In the genomic region with DNA sequence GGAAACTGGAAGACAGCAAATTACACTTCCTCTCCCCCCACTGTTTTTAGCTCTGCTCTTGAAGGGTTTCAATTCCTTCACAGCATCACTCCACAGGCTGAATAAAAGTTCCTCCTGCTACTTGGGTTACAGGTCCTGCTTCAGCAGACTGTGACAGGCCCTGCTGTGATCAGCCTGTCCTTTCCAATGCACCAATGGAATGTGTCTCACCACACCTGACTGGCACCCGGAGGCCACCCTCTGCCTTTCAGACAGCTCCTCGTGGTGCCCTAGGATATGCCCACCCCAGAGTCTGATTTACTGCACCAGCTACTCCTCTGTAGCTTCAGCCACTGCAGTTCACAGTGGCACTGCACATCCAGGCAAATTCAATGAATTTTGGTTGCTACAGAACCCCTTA, we compare ENCODE assay signal across 9 mouse cellular contexts.
A peak's percentile ranks its signal among the peaks of the same experiment; 100 is the strongest.
DNase-seq lines count a peak whose midpoint lies in the region; ATAC-seq and TF ChIP-seq lines count a peak whose summit lies in the region.
"Had no signal": no experiment of that assay in that cellular context is flagged by ENCODE, and none has a peak within 500 bp of the region (broad histone marks: within the 10 kb centered on the region; RNA-seq: fewer than 3 reads in every experiment).

No protein-coding gene starts in this region.

- no peaks in the 10 kb centered on the region for H3K9me3 ChIP-seq in forebrain, embryonic 10.5 days
- no peaks in the 10 kb centered on the region for H3K9me3 ChIP-seq in forebrain, embryonic 14.5 days (replicated peaks; ENCODE audit: control insufficient read depth, low read length)
- no peaks in the 10 kb centered on the region for H3K9me3 ChIP-seq in forebrain, embryonic 16.5 days (ENCODE audit: control insufficient read depth, low read length)
- H3K9me3 ChIP-seq in kidney, postnatal 0 days (replicated peaks; ENCODE audit: low read length): no peaks in the 10 kb centered on the region
- no peaks in the 10 kb centered on the region for H3K9me3 ChIP-seq in midbrain, embryonic 14.5 days (ENCODE audit: control insufficient read depth, low read length)

- DNase-seq in forebrain, embryonic 10.5 days (ENCODE audit: extremely low spot score, low spot score): no peak
- DNase-seq in forebrain, embryonic 14.5 days (ENCODE audit: low spot score): no peak
- peak; percentile 82 for DNase-seq in kidney, postnatal 0 days (ENCODE audit: low spot score)
- DNase-seq in midbrain, embryonic 14.5 days: peak; percentile 11
- no peak for DNase-seq in liver
- no peak for DNase-seq in heart, postnatal 4 days
- no peak for DNase-seq in cerebellum, adult 18-20 months
- DNase-seq: heart, postnatal 14 days had no signal

- ATAC-seq in forebrain, embryonic 14.5 days: no peak; the same call in 1 of the 2 replicates
- ATAC-seq in forebrain, embryonic 16.5 days: 0 out of 2 replicates have a peak, but pooled peaks have one; percentile 16
- peak; percentile 92 for ATAC-seq in kidney, postnatal 0 days (replicated peaks; ENCODE audit: low FRiP score, low read depth)
- no peak for ATAC-seq in midbrain, embryonic 14.5 days (ENCODE audit: low FRiP score, low TSS enrichment)

- TF ChIP-seq CTCF in kidney, postnatal 0 days (IDR thresholded peaks at IDR 0.05; ENCODE audit: low read depth): no peak

- no peaks in the 10 kb centered on the region for H3K27me3 ChIP-seq in forebrain, embryonic 10.5 days (ENCODE audit: poor library complexity, severe bottlenecking)
- no peaks in the 10 kb centered on the region for H3K27me3 ChIP-seq in forebrain, embryonic 14.5 days (replicated peaks; ENCODE audit: control insufficient read depth, insufficient read depth, low read length)
- H3K27me3 ChIP-seq in forebrain, embryonic 16.5 days (replicated peaks; ENCODE audit: control insufficient read depth, insufficient read depth, low read length): no peaks in the 10 kb centered on the region
- H3K27me3 ChIP-seq in kidney, postnatal 0 days (ENCODE audit: insufficient read depth, low read length): no peaks in the 10 kb centered on the region
- no peaks in the 10 kb centered on the region for H3K27me3 ChIP-seq in midbrain, embryonic 14.5 days (ENCODE audit: control insufficient read depth, insufficient read depth, low read length)

- WGBS in forebrain, embryonic 10.5 days: 60% methylated on average over 2 of the region's 2 CpGs
- WGBS in forebrain, embryonic 14.5 days: 27% methylated on average over 2 of the region's 2 CpGs
- WGBS in forebrain, embryonic 16.5 days: 45% methylated on average over 2 of the region's 2 CpGs
- 26% methylated on average over 2 of the region's 2 CpGs for WGBS in kidney, postnatal 0 days
- WGBS in midbrain, embryonic 14.5 days: 23% methylated on average over 2 of the region's 2 CpGs

- H3K4me2 ChIP-seq in forebrain, embryonic 14.5 days (ENCODE audit: low read length): no peak overlapping the region
- no peak overlapping the region for H3K4me2 ChIP-seq in forebrain, embryonic 16.5 days (ENCODE audit: low read length)
- no peak overlapping the region for H3K4me2 ChIP-seq in kidney, postnatal 0 days (ENCODE audit: low read length)
- no peak overlapping the region for H3K4me2 ChIP-seq in midbrain, embryonic 14.5 days (ENCODE audit: low read length)

- H3K4me3 ChIP-seq in forebrain, embryonic 10.5 days: no peak overlapping the region
- no peak overlapping the region for H3K4me3 ChIP-seq in forebrain, embryonic 14.5 days (ENCODE audit: low read depth, low read length)
- H3K4me3 ChIP-seq in forebrain, embryonic 16.5 days (replicated peaks; ENCODE audit: low read length): no peak overlapping the region
- no peak overlapping the region for H3K4me3 ChIP-seq in kidney, postnatal 0 days (replicated peaks; ENCODE audit: low read depth, low read length)
- no peak overlapping the region for H3K4me3 ChIP-seq in midbrain, embryonic 14.5 days (replicated peaks; ENCODE audit: low read depth, low read length)

- no peak overlapping the region for H3K9ac ChIP-seq in forebrain, embryonic 14.5 days (ENCODE audit: low read length)
- H3K9ac ChIP-seq in forebrain, embryonic 16.5 days (replicated peaks; ENCODE audit: low read depth, low read length): no peak overlapping the region
- H3K9ac ChIP-seq in kidney, postnatal 0 days (ENCODE audit: low read depth, low read length): no peak overlapping the region
- no peak overlapping the region for H3K9ac ChIP-seq in midbrain, embryonic 14.5 days (replicated peaks; ENCODE audit: low read length)

- peaks cover 12% of the 10 kb centered on the region; the same call in 1 of the 2 replicates for H3K36me3 ChIP-seq in forebrain, embryonic 10.5 days (replicated peaks)
- H3K36me3 ChIP-seq in forebrain, embryonic 14.5 days (ENCODE audit: control insufficient read depth, insufficient read depth, low read length): no peaks in the 10 kb centered on the region; the same call in 1 of the 2 replicates
- no peaks in the 10 kb centered on the region for H3K36me3 ChIP-seq in forebrain, embryonic 16.5 days (ENCODE audit: control insufficient read depth, insufficient read depth)
- no peaks in the 10 kb centered on the region for H3K36me3 ChIP-seq in kidney, postnatal 0 days (ENCODE audit: insufficient read depth, low read length)
- no peaks in the 10 kb centered on the region for H3K36me3 ChIP-seq in midbrain, embryonic 14.5 days (ENCODE audit: control insufficient read depth, insufficient read depth, low read length)

- peak overlapping the region; percentile 85 for H3K27ac ChIP-seq in forebrain, embryonic 10.5 days
- no peak overlapping the region for H3K27ac ChIP-seq in forebrain, embryonic 14.5 days (ENCODE audit: low read depth, low read length)
- no peak overlapping the region for H3K27ac ChIP-seq in forebrain, embryonic 16.5 days (ENCODE audit: low read length)
- H3K27ac ChIP-seq in kidney, postnatal 0 days: peak overlapping the region; percentile 78
- H3K27ac ChIP-seq in midbrain, embryonic 14.5 days (replicated peaks; ENCODE audit: low read depth, low read length): peak overlapping the region; percentile 37; the same call in 1 of the 2 replicates

- H3K4me1 ChIP-seq in forebrain, embryonic 10.5 days: peaks cover 41% of the 10 kb centered on the region
- peaks cover 13% of the 10 kb centered on the region for H3K4me1 ChIP-seq in forebrain, embryonic 14.5 days (ENCODE audit: control insufficient read depth, insufficient read depth, low read length)
- peaks cover 14% of the 10 kb centered on the region for H3K4me1 ChIP-seq in forebrain, embryonic 16.5 days (replicated peaks; ENCODE audit: control insufficient read depth, insufficient read depth, low read length)
- peaks cover 4% of the 10 kb centered on the region; the same call in 1 of the 2 replicates for H3K4me1 ChIP-seq in kidney, postnatal 0 days (replicated peaks; ENCODE audit: insufficient read depth, low read length)
- peaks cover 23% of the 10 kb centered on the region for H3K4me1 ChIP-seq in midbrain, embryonic 14.5 days (ENCODE audit: control insufficient read depth, insufficient read depth, low read length)

Comparison
In these comparisons a context has a peak if more than half of its experiments do, and no peak if none do; other contexts are left out.
1. H3K27ac ChIP-seq: peak in forebrain, embryonic 10.5 days (single experiment), kidney, postnatal 0 days (single experiment) and midbrain, embryonic 14.5 days (single experiment); none in forebrain, embryonic 14.5 days (single experiment) and forebrain, embryonic 16.5 days (single experiment).
2. ATAC-seq: peak in forebrain, embryonic 16.5 days (single experiment) and kidney, postnatal 0 days (single experiment); none in forebrain, embryonic 14.5 days (single experiment) and midbrain, embryonic 14.5 days (single experiment).
3. DNase-seq: peak in kidney, postnatal 0 days (single experiment) and midbrain, embryonic 14.5 days (single experiment); none in forebrain, embryonic 10.5 days (single experiment), forebrain, embryonic 14.5 days (single experiment), liver (single experiment), heart, postnatal 4 days (single experiment) and cerebellum, adult 18-20 months (0 of 2).